Mouse (Mus musculus): ENCODE results near the gene Camsap2. TPM values are rescaled to one million over a fixed set of nuclear protein-coding genes. Genes with fewer than 3 reads are reported as not detected.

Camsap2 gene
- total RNA-seq, 4 experiments from 2014 or later: 7.3 to 9.5 (median 8.6) TPM

- no peak for DNase-seq (ENCODE audit: low spot score in 2 of 2)
These were observed 122.1 kb downstream of the Camsap2 start for GRCm38 (mm10) chr1:136223758-136224342.

- no peak for DNase-seq (ENCODE audit: low spot score in 2 of 2)
These were observed 123.5 kb downstream of the Camsap2 start for GRCm38 (mm10) chr1:136222386-136222785.

- DNase-seq (ENCODE audit: low spot score in 2 of 2): no peak
These were observed 125.7 kb downstream of the Camsap2 start for GRCm38 (mm10) chr1:136220037-136220871.

Other genes starting within 250 kb of the Camsap2 start
- under 1 TPM; 0.31 to 0.70 (median 0.34) TPM for gene Kif21b, start 214.7 kb downstream of the Camsap2 start, total RNA-seq (2022)
- gene Mroh3, start 133.3 kb downstream of the Camsap2 start, total RNA-seq (2022): not detected
- not detected for gene Inava, start 111.8 kb downstream of the Camsap2 start, total RNA-seq (2022)
- not detected for gene Gpr25, start 85.2 kb downstream of the Camsap2 start, total RNA-seq (2022)
- gene Ddx59, start 69.2 kb upstream of the Camsap2 start, total RNA-seq (2022): 10 to 100 TPM; 18.6 to 20.1 (median 19.5) TPM
- gene Kif14, start 120.2 kb upstream of the Camsap2 start, total RNA-seq (2022): under 1 TPM in 1 of 4 experiments, not detected in 3; 0.05 TPM